In the genomic region with DNA sequence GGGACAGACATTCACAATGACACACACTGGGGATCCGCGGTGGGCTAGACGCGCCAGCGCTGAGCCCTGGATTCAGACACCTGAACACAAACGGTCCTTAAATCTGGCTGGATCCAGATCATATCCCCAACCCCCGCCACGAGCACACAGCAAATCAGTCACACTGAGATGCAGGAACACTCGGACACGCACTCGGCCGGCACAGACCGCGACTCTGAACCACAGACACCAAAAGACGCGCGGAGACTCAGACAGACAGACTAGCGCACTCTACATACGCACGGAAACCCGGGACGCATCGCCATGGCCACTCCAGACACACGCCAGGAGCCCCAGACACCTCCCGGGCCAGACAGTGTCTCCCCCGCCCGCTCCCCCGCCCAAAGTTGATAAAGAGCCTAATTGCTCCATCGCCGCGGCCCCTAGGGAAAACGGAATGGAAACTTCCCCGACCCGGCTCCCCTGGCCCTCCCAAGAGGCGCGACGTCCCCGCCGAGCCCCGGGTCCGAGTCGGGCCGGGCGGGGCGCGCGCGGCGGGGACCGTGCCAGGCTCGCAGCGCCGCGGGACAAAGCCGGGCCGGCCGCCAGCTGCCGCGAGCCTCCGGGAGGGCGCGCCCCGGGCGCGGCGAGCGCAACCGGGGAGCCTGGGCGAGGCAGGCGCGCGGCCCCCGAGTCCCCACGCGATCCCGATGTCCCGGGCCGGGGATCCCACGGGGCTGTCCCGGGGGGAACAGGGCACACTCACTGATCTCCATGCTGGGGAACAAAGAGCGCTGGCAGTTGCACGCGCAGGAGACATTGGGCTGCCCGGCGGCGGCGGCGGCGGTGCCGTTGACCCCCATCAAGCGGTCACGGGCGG, we compare ENCODE assay signal across 8 mouse cellular contexts. TPM values are rescaled to one million over a fixed set of nuclear protein-coding genes. Genes with fewer than 3 reads are reported as not detected.
A peak's percentile ranks its signal among the peaks of the same experiment; 100 is the strongest.
DNase-seq lines count a peak whose midpoint lies in the region; ATAC-seq and TF ChIP-seq lines count a peak whose summit lies in the region.

No protein-coding gene starts in this region.

- ATAC-seq in forebrain, embryonic 11.5 days (replicated peaks; ENCODE audit: low FRiP score), result peak; percentile 28
- peak; percentile 5; the same call in 1 of the 2 replicates for ATAC-seq in limb, embryonic 12.5 days (ENCODE audit: insufficient number of reproducible peaks, insufficient read depth, low FRiP score, low TSS enrichment, low read depth)
- peak; percentile 31 for ATAC-seq in midbrain, embryonic 16.5 days

- no peak for TF ChIP-seq CTCF in kidney, adult 2 months (conservative IDR thresholded peaks at IDR 0.05; ENCODE audit: insufficient read depth, insufficient read length, low read depth, low read length)

- H3K27ac ChIP-seq in kidney, adult 2 months (ENCODE audit: insufficient read depth, low read depth, low read length), result 0 out of 2 replicates have a peak overlapping the region, but pooled peaks have one; percentile 32
- peak overlapping the region; percentile 62; the same call in 1 of the 2 replicates for H3K27ac ChIP-seq in forebrain, embryonic 11.5 days (ENCODE audit: low read depth, low read length)
- H3K27ac ChIP-seq in limb, embryonic 12.5 days, result peak overlapping the region; percentile 74
- H3K27ac ChIP-seq in midbrain, embryonic 16.5 days (ENCODE audit: low read length), result peak overlapping the region; percentile 84

- peak; percentile 59 for DNase-seq in kidney, adult 2 months
- DNase-seq in kidney, adult 18-20 months, result no peak
- DNase-seq in adrenal gland, postnatal 25 days, result peak; percentile 73
- peak; percentile 77 for DNase-seq in forebrain, embryonic 11.5 days (ENCODE audit: low spot score)
- DNase-seq in heart, postnatal 4 days, result peak; percentile 70
- peak; percentile 46 to 61 for DNase-seq in thymus, postnatal 36 days

- peak overlapping the region; percentile 83 for H3K4me2 ChIP-seq in forebrain, embryonic 11.5 days (ENCODE audit: low read depth, low read length, severe bottlenecking)
- peak overlapping the region; percentile 74 for H3K4me2 ChIP-seq in limb, embryonic 12.5 days
- H3K4me2 ChIP-seq in midbrain, embryonic 16.5 days (ENCODE audit: low read length), result peak overlapping the region; percentile 87

- no peaks in the 10 kb centered on the region for H3K36me3 ChIP-seq in kidney, adult 2 months (ENCODE audit: control insufficient read depth, insufficient read depth, low read length)
- no peaks in the 10 kb centered on the region for H3K36me3 ChIP-seq in forebrain, embryonic 11.5 days (ENCODE audit: control insufficient read depth, insufficient read depth, low read length)
- H3K36me3 ChIP-seq in limb, embryonic 12.5 days, result no peaks in the 10 kb centered on the region
- no peaks in the 10 kb centered on the region for H3K36me3 ChIP-seq in midbrain, embryonic 16.5 days (ENCODE audit: control insufficient read depth, insufficient read depth, low read length)

- peak overlapping the region; percentile 99 for H3K9ac ChIP-seq in forebrain, embryonic 11.5 days (ENCODE audit: low read length)
- peak overlapping the region; percentile 97 for H3K9ac ChIP-seq in limb, embryonic 12.5 days (replicated peaks)
- H3K9ac ChIP-seq in midbrain, embryonic 16.5 days (ENCODE audit: low read depth, low read length), result peak overlapping the region; percentile 97

- peak overlapping the region; percentile 83 for H3K4me3 ChIP-seq in kidney, adult 2 months (ENCODE audit: insufficient read depth, low read depth, low read length)
- H3K4me3 ChIP-seq in forebrain, embryonic 11.5 days (ENCODE audit: low read depth, low read length), result peak overlapping the region; percentile 97
- peak overlapping the region; percentile 94 for H3K4me3 ChIP-seq in limb, embryonic 12.5 days (replicated peaks)
- H3K4me3 ChIP-seq in midbrain, embryonic 16.5 days (ENCODE audit: low read depth, low read length), result peak overlapping the region; percentile 97

- no peaks in the 10 kb centered on the region for H3K27me3 ChIP-seq in kidney, adult 2 months (replicated peaks; ENCODE audit: control insufficient read depth, insufficient read depth, low read length)
- no peaks in the 10 kb centered on the region for H3K27me3 ChIP-seq in forebrain, embryonic 11.5 days (ENCODE audit: control insufficient read depth, insufficient read depth, low read length)
- peaks cover 3% of the 10 kb centered on the region; the same call in 1 of the 2 replicates for H3K27me3 ChIP-seq in limb, embryonic 12.5 days
- no peaks in the 10 kb centered on the region for H3K27me3 ChIP-seq in midbrain, embryonic 16.5 days (ENCODE audit: control insufficient read depth, insufficient read depth, low read depth, low read length)

- no peaks in the 10 kb centered on the region for H3K9me3 ChIP-seq in forebrain, embryonic 11.5 days (ENCODE audit: control insufficient read depth, low read length)
- no peaks in the 10 kb centered on the region for H3K9me3 ChIP-seq in limb, embryonic 12.5 days
- no peaks in the 10 kb centered on the region for H3K9me3 ChIP-seq in midbrain, embryonic 16.5 days (replicated peaks; ENCODE audit: control insufficient read depth, low read length, poor library complexity, severe bottlenecking)

- TF ChIP-seq POLR2A in kidney, adult 2 months (IDR thresholded peaks at IDR 0.05; ENCODE audit: low read depth, low read length), result no peak

- WGBS in kidney, adult 2 months, result 1% methylated on average over 87 of the region's 93 CpGs
- under 1% methylated on average over 75 of the region's 93 CpGs for WGBS in forebrain, embryonic 11.5 days
- WGBS in limb, embryonic 12.5 days, result under 1% methylated on average over 93 of the region's 93 CpGs
- WGBS in midbrain, embryonic 16.5 days, result under 1% methylated on average over 72 of the region's 93 CpGs

- H3K4me1 ChIP-seq in kidney, adult 2 months (ENCODE audit: control insufficient read depth, insufficient read depth, low read length), result peaks cover 7% of the 10 kb centered on the region
- H3K4me1 ChIP-seq in forebrain, embryonic 11.5 days (replicated peaks; ENCODE audit: control insufficient read depth, insufficient read depth, low read length), result peaks cover 14% of the 10 kb centered on the region; the same call in 1 of the 2 replicates
- H3K4me1 ChIP-seq in limb, embryonic 12.5 days (replicated peaks), result peaks cover 52% of the 10 kb centered on the region
- peaks cover 32% of the 10 kb centered on the region for H3K4me1 ChIP-seq in midbrain, embryonic 16.5 days (ENCODE audit: control insufficient read depth, insufficient read depth, low read length)

RNA-seq across cellular contexts. Expression of gene Pmepa1, which starts 0.8 kb away (rescaled TPM):
- 35.6 and 44.7 TPM in 2 replicates for polyA plus RNA-seq in kidney, adult 2 months (2012; rRNA removed)
- total RNA-seq in adrenal gland, postnatal 25 days (2021), result 34.2 and 78.1 TPM in 2 replicates
- 3.3 and 3.6 TPM in 2 replicates for polyA plus RNA-seq in forebrain, embryonic 11.5 days (2014; fragmentation: Nextera tagmentation; extraction: Ambion mirVana)
- total RNA-seq in heart, postnatal 4 days (2021), result 10 to 100 TPM; 53.5 to 57.3 TPM
- 3.3 and 4.0 TPM in 2 replicates for polyA plus RNA-seq in limb, embryonic 12.5 days (2016; fragmentation: Nextera tagmentation; extraction: Ambion mirVana)
- polyA plus RNA-seq in midbrain, embryonic 16.5 days (2015; fragmentation: Nextera tagmentation; extraction: Ambion mirVana), result 3.4 and 4.5 TPM in 2 replicates

RNA-seq across cellular contexts. Expression of gene Zbp1, which starts 56.8 kb away (rescaled TPM):
- polyA plus RNA-seq in kidney, adult 2 months (2012; rRNA removed), result 3.3 and 7.8 TPM in 2 replicates
- total RNA-seq in adrenal gland, postnatal 25 days (2021), result 2.6 and 3.5 TPM in 2 replicates
- not detected in 2 replicates for polyA plus RNA-seq in forebrain, embryonic 11.5 days (2014; fragmentation: Nextera tagmentation; extraction: Ambion mirVana)
- under 1 TPM in 1 of 2 experiments, not detected in 1; 0.14 TPM for total RNA-seq in heart, postnatal 4 days (2021)
- polyA plus RNA-seq in limb, embryonic 12.5 days (2016; fragmentation: Nextera tagmentation; extraction: Ambion mirVana), result not detected in 2 replicates
- 0.30 TPM in 1 of 2 replicates, not detected in the other for polyA plus RNA-seq in midbrain, embryonic 16.5 days (2015; fragmentation: Nextera tagmentation; extraction: Ambion mirVana)

Comparison
In these comparisons a context has a peak if more than half of its experiments do, and no peak if none do; other contexts are left out.
1. H3K27ac ChIP-seq: peak in every context shown above with its lines; median percentile 84 in midbrain, embryonic 16.5 days; 74 in limb, embryonic 12.5 days; 62 in forebrain, embryonic 11.5 days; 32 in kidney, adult 2 months.